Mouse (Mus musculus) testis, adult 2 months (tissue): ENCODE results near the gene Fnbp1. TPM values are rescaled to one million over a fixed set of nuclear protein-coding genes. Genes with fewer than 3 reads are reported as not detected.

Experiments used
- H3K27ac ChIP-seq: fragments of 200-500 bp; 2 replicates; pipeline ENCODE4 v1.5.1; 2012; ENCODE audit warnings: low read depth, low read length; ENCODE audit not compliant: control insufficient read depth, insufficient read depth
- H3K27me3 ChIP-seq: fragments of 200-500 bp; 2 replicates; pipeline ENCODE4 v1.6.1; 2012; ENCODE audit warnings: mild to moderate bottlenecking, low read length, moderate library complexity; ENCODE audit not compliant: control insufficient read depth, insufficient read depth
- H3K36me3 ChIP-seq: fragments of 200-500 bp; 2 replicates; pipeline ENCODE4 v1.6.1; 2012; ENCODE audit warnings: mild to moderate bottlenecking, low read length; ENCODE audit not compliant: control insufficient read depth, insufficient read depth
- H3K4me1 ChIP-seq: fragments of 200-500 bp; 2 replicates; pipeline ENCODE4 v1.6.1; 2012; ENCODE audit warnings: low read length; ENCODE audit not compliant: control insufficient read depth, insufficient read depth
- H3K4me3 ChIP-seq: fragments of 200-500 bp; 2 replicates; pipeline ENCODE4 v1.5.1; 2012; ENCODE audit warnings: low read depth, mild to moderate bottlenecking, low read length, moderate library complexity, mixed read lengths; ENCODE audit not compliant: control insufficient read depth
- CTCF ChIP-seq: fragments of 200-500 bp; IDR thresholded peaks from 2 replicates; pipeline ENCODE4 v1.5.1; 2012; ENCODE audit warnings: low read depth, mild to moderate bottlenecking, inconsistent platforms, low read length, moderate library complexity; ENCODE audit not compliant: control insufficient read depth, insufficient read depth, insufficient replicate concordance
- POLR2A ChIP-seq: fragments of 200-500 bp; IDR thresholded peaks from 2 replicates; pipeline ENCODE4 v1.6.1; 2012; ENCODE audit warnings: low read depth, mild to moderate bottlenecking, inconsistent platforms, low read length, moderate library complexity; ENCODE audit not compliant: control insufficient read depth
- polyA plus RNA-seq: library from polyadenylated mRNA; depleted of rRNA; stranded (reverse); fragments of >200 nt; gene quantifications from 2 replicates; pipeline ENCODE4 v1.2.3, GENCODE M21; 2012

The Fnbp1 gene
- polyA plus RNA-seq, 1 experiment = 6.3 TPM

- Histone ChIP-seq H3K36me3 (no peaks in the 10 kb centered on the region), H3K27ac (no peak overlapping the region), H3K4me1 (no peaks in the 10 kb centered on the region), H3K4me3 (no peak overlapping the region), H3K27me3 (no peaks in the 10 kb centered on the region)
- TF ChIP-seq CTCF (no peak), POLR2A (no peak)
These were observed 85.7 kb downstream of the Fnbp1 start for GRCm38 (mm10) chr2:31056070-31056469.

- Histone ChIP-seq H3K4me3 (no peak overlapping the region), H3K4me1 (no peaks in the 10 kb centered on the region), H3K27ac (no peak overlapping the region), H3K36me3 (no peaks in the 10 kb centered on the region), H3K27me3 (no peaks in the 10 kb centered on the region)
- TF ChIP-seq POLR2A (no peak), CTCF (no peak)
These were observed 87.9 kb downstream of the Fnbp1 start for GRCm38 (mm10) chr2:31053851-31054340.

GRCm38 (mm10) chr2:31053426-31053825 is 88.4 kb downstream of the Fnbp1 start:
- TF ChIP-seq CTCF (no peak), POLR2A (no peak)
- Histone ChIP-seq H3K27ac (no peak overlapping the region), H3K36me3 (no peaks in the 10 kb centered on the region), H3K4me1 (no peaks in the 10 kb centered on the region), H3K27me3 (no peaks in the 10 kb centered on the region), H3K4me3 (no peak overlapping the region)

GRCm38 (mm10) chr2:31052441-31052840 is 89.4 kb downstream of the Fnbp1 start:
- no peaks in the 10 kb centered on the region for H3K36me3 ChIP-seq
- H3K4me3 ChIP-seq = no peak overlapping the region
- H3K27ac ChIP-seq = no peak overlapping the region
- H3K27me3 ChIP-seq = no peaks in the 10 kb centered on the region
- TF ChIP-seq POLR2A = no peak
- TF ChIP-seq CTCF = no peak
- H3K4me1 ChIP-seq = no peaks in the 10 kb centered on the region

GRCm38 (mm10) chr2:31048037-31048436 is 93.8 kb downstream of the Fnbp1 start:
- TF ChIP-seq POLR2A (no peak), CTCF (no peak)
- no peak overlapping the region for H3K4me3 ChIP-seq
- no peak overlapping the region for H3K27ac ChIP-seq
- H3K4me1 ChIP-seq = no peaks in the 10 kb centered on the region
- H3K36me3 ChIP-seq = no peaks in the 10 kb centered on the region
- H3K27me3 ChIP-seq = no peaks in the 10 kb centered on the region

- Histone ChIP-seq H3K27ac (no peak overlapping the region), H3K4me3 (no peak overlapping the region), H3K36me3 (no peaks in the 10 kb centered on the region), H3K4me1 (no peaks in the 10 kb centered on the region), H3K27me3 (no peaks in the 10 kb centered on the region)
- TF ChIP-seq POLR2A = no peak
- TF ChIP-seq CTCF = no peak
These were observed 98.0 kb downstream of the Fnbp1 start for GRCm38 (mm10) chr2:31043856-31044255.

GRCm38 (mm10) chr2:31042881-31043280 is 98.9 kb downstream of the Fnbp1 start:
- no peak for TF ChIP-seq POLR2A
- TF ChIP-seq CTCF = no peak
- Histone ChIP-seq H3K36me3 (no peaks in the 10 kb centered on the region), H3K27ac (no peak overlapping the region), H3K4me3 (no peak overlapping the region), H3K27me3 (no peaks in the 10 kb centered on the region), H3K4me1 (no peaks in the 10 kb centered on the region)

- H3K27me3 ChIP-seq = no peaks in the 10 kb centered on the region
- H3K27ac ChIP-seq = no peak overlapping the region
- H3K36me3 ChIP-seq = no peaks in the 10 kb centered on the region
- H3K4me1 ChIP-seq = no peaks in the 10 kb centered on the region
- TF ChIP-seq POLR2A (no peak), CTCF (no peak)
- no peak overlapping the region for H3K4me3 ChIP-seq
These were observed 100.4 kb downstream of the Fnbp1 start for GRCm38 (mm10) chr2:31041386-31041785.

GRCm38 (mm10) chr2:31040487-31040886 is 101.3 kb downstream of the Fnbp1 start:
- Histone ChIP-seq H3K4me1 (no peaks in the 10 kb centered on the region), H3K27ac (no peak overlapping the region), H3K4me3 (no peak overlapping the region), H3K27me3 (no peaks in the 10 kb centered on the region), H3K36me3 (no peaks in the 10 kb centered on the region)
- TF ChIP-seq POLR2A = no peak
- no peak for TF ChIP-seq CTCF
